11 mouse cellular contexts compared by ENCODE assay signal in the genomic region with DNA sequence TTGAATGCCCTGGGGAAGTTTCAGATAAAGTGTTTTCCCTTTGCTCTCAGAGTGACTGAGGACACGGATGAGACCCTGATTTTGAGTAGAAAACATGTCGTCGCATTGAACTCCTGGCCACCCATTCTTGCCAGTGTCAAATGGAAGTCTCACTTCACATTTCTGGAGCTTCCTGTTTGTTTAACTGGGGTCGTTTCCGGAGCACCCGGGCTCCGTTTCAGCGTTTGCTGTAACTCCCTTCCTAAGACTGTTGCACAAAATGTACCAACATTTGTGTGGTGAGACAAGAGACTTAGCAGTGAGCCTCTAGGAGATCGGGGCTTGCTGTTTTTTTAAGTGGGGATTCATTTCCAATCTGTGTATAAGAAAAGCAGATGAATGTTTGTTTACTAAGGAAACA.
DNase-seq lines count a peak whose midpoint lies in the region; ATAC-seq lines count a peak whose summit lies in the region.
"Had no signal": no experiment of that assay in that cellular context is flagged by ENCODE, and none has a peak within 500 bp of the region (broad histone marks: within the 10 kb centered on the region; RNA-seq: fewer than 3 reads in every experiment).

No protein-coding gene starts in this region.

- DNase-seq in kidney, adult 9 months, result peak; percentile 18
- no peak for DNase-seq in kidney, adult 11 months
- DNase-seq in liver, embryonic 13.5 days, result no peak
- DNase-seq in layer of hippocampus, adult 9-11 months, result no peak
- DNase-seq in cerebellum, adult 8-10 months, result no peak
- no peak for DNase-seq in urinary bladder, postnatal 10 days (ENCODE audit: low spot score)
- DNase-seq: cerebellum, postnatal 14 days had no signal

- peak; percentile 59 for ATAC-seq in granulocyte monocyte progenitor cell, adult 5-6 weeks (replicated peaks; ENCODE audit: poor library complexity, severe bottlenecking)
- no peak for ATAC-seq in liver, embryonic 13.5 days (ENCODE audit: low read depth)
- no peak for ATAC-seq in stomach, embryonic 16.5 days (ENCODE audit: insufficient read depth, low FRiP score)
- ATAC-seq: midbrain, embryonic 13.5 days had no signal

- H3K9ac ChIP-seq in liver, embryonic 13.5 days, result no peak overlapping the region
- no peak overlapping the region; the same call in 1 of the 2 replicates for H3K9ac ChIP-seq in stomach, embryonic 16.5 days (ENCODE audit: low read length)
- H3K9ac ChIP-seq: hindbrain, embryonic 13.5 days; midbrain, embryonic 13.5 days had no signal

- WGBS in liver, embryonic 13.5 days (ENCODE audit: insufficient replicate concordance), result 17% methylated on average over 9 of the region's 9 CpGs
- 30% methylated on average over 9 of the region's 9 CpGs for WGBS in stomach, embryonic 16.5 days

- no peak overlapping the region for H3K4me3 ChIP-seq in liver, embryonic 13.5 days (replicated peaks)
- no peak overlapping the region for H3K4me3 ChIP-seq in stomach, embryonic 16.5 days (replicated peaks; ENCODE audit: low read length)
- H3K4me3 ChIP-seq: hindbrain, embryonic 13.5 days; midbrain, embryonic 13.5 days had no signal

- peaks cover 27% of the 10 kb centered on the region for H3K4me1 ChIP-seq in liver, embryonic 13.5 days (replicated peaks)
- peaks cover 16% of the 10 kb centered on the region for H3K4me1 ChIP-seq in stomach, embryonic 16.5 days (ENCODE audit: control insufficient read depth, insufficient read depth, low read length)

- H3K27me3 ChIP-seq in liver, embryonic 13.5 days, result no peaks in the 10 kb centered on the region
- no peaks in the 10 kb centered on the region; the same call in 1 of the 2 replicates for H3K27me3 ChIP-seq in stomach, embryonic 16.5 days (ENCODE audit: control insufficient read depth, insufficient read depth, low read length)
- H3K27me3 ChIP-seq: hindbrain, embryonic 13.5 days had no signal

- H3K27ac ChIP-seq in liver, embryonic 13.5 days, result 0 out of 2 replicates have a peak overlapping the region, but pooled peaks have one; percentile 0
- peak overlapping the region; percentile 24; the same call in 1 of the 2 replicates for H3K27ac ChIP-seq in stomach, embryonic 16.5 days (ENCODE audit: low read length)
- H3K27ac ChIP-seq: hindbrain, embryonic 13.5 days; midbrain, embryonic 13.5 days had no signal

- no peaks in the 10 kb centered on the region for H3K9me3 ChIP-seq in liver, embryonic 13.5 days (replicated peaks)
- no peaks in the 10 kb centered on the region for H3K9me3 ChIP-seq in stomach, embryonic 16.5 days (replicated peaks; ENCODE audit: control insufficient read depth, low read length)
- H3K9me3 ChIP-seq: hindbrain, embryonic 13.5 days; midbrain, embryonic 13.5 days had no signal

- 0 out of 2 replicates have a peak, but pooled peaks cover 3% of the 10 kb centered on the region for H3K36me3 ChIP-seq in liver, embryonic 13.5 days
- no peaks in the 10 kb centered on the region for H3K36me3 ChIP-seq in stomach, embryonic 16.5 days (ENCODE audit: control insufficient read depth, insufficient read depth, low read length)
- H3K36me3 ChIP-seq: hindbrain, embryonic 13.5 days; midbrain, embryonic 13.5 days had no signal

- H3K4me2 ChIP-seq in liver, embryonic 13.5 days, result no peak overlapping the region
- no peak overlapping the region for H3K4me2 ChIP-seq in stomach, embryonic 16.5 days (ENCODE audit: low read depth, low read length)
- H3K4me2 ChIP-seq: hindbrain, embryonic 13.5 days; midbrain, embryonic 13.5 days had no signal
